Mouse (Mus musculus) hindbrain, postnatal 0 days (tissue): Measurements from ENCODE around the gene Rasal2. TPM values are rescaled to one million over a fixed set of nuclear protein-coding genes. Genes with fewer than 3 reads are reported as not detected.

Experiments used
- ATAC-seq: fragments of 200-750 bp; cut with Nextera tagmentation; 2 replicates; pipeline ENCODE4 v1.8.0; 2017; ENCODE audit warnings: mild to moderate bottlenecking, moderate TSS enrichment, moderate library complexity
- DNase-seq: peaks from one replicate; pipeline ENCODE4 v3.0.0-alpha.2; 2015; ENCODE audit warnings: low spot score
- H3K27ac ChIP-seq: fragments of 300-500 bp; sonication (generic); 2 replicates; pipeline ENCODE4 v1.5.1; 2014; ENCODE audit warnings: mild to moderate bottlenecking
- H3K27me3 ChIP-seq: fragments of 300-500 bp; sonication (generic); 2 replicates; pipeline ENCODE4 v1.6.1; 2014; ENCODE audit warnings: low read length, mixed read lengths; ENCODE audit not compliant: insufficient read depth
- H3K36me3 ChIP-seq: fragments of 300-500 bp; sonication (generic); 2 replicates; pipeline ENCODE4 v1.6.1; 2014; ENCODE audit warnings: low read length, mixed read lengths; ENCODE audit not compliant: insufficient read depth
- H3K4me1 ChIP-seq: fragments of 300-500 bp; sonication (generic); 2 replicates; pipeline ENCODE4 v1.6.1; 2014; ENCODE audit warnings: antibody characterized with exemption, low read length, mixed read lengths; ENCODE audit not compliant: insufficient read depth
- H3K4me2 ChIP-seq: fragments of 300-500 bp; sonication (generic); 2 replicates; pipeline ENCODE4 v1.6.1; 2014; ENCODE audit warnings: low read depth, mild to moderate bottlenecking, low read length, moderate library complexity, mixed read lengths
- H3K4me3 ChIP-seq: fragments of 300-500 bp; sonication (generic); 2 replicates; pipeline ENCODE4 v1.5.1; 2014; ENCODE audit warnings: low read length
- H3K9ac ChIP-seq: fragments of 300-500 bp; sonication (generic); replicated peaks from 2 replicates; pipeline ENCODE4 v1.6.1; 2014; ENCODE audit warnings: mild to moderate bottlenecking, low read length, moderate library complexity, mixed read lengths
- H3K9me3 ChIP-seq: fragments of 300-500 bp; sonication (generic); 2 replicates; pipeline ENCODE4 v1.6.1; 2016; ENCODE audit warnings: low read length, mixed read lengths
- CTCF ChIP-seq: IDR thresholded peaks from 2 replicates; pipeline ENCODE4 v1.5.1; 2016; ENCODE audit warnings: antibody characterized with exemption, control low read depth, low read depth
- WGBS: fragments of 180-500 bp; shearing (Covaris S2); extraction: QIAGEN DNeasy Blood & Tissue Kit; methylation state at CpG from one replicate; pipeline ENCODE4 v1.1.7; 2014; 5-methylcytosine and 5-hydroxymethylcytosine counted together
- polyA plus RNA-seq: library from polyadenylated mRNA; unstranded; fragments of >200 nt; fragmentation: Nextera tagmentation; extraction: Ambion mirVana; gene quantifications from 2 replicates; pipeline ENCODE4 v1.2.1, GENCODE M21; 2015
- total RNA-seq: library from RNA; depleted of rRNA; stranded (reverse); fragments of >200 nt; gene quantifications from 2 replicates; pipeline ENCODE4 v1.2.3, GENCODE M21; 2014

Gene Rasal2
- total and polyA plus RNA-seq, 2 experiments from 2014 or later = 31.3 to 37.0 TPM

DNA sequence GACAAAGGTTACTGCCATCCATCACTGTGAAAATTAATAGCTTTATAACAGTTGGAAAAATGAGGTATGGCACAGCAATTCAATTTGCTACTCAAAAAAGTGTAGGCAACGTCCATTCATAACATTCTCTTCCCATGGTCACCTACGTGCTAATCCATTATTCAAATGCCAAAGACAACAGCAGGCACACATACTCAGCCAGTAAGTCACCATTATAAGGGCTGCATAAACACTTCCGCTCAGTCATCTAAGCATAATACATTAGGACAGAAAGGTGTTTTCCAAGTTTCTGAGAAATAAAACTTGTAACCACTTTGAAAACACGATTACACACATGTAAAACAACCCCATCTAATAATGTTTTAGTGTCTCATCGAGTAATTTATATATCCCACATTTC is 44.1 kb downstream of the Rasal2 start:
- no peak for DNase-seq
- ATAC-seq = no peak
- Histone ChIP-seq H3K9me3 (no peaks in the 10 kb centered on the region), H3K4me1 (no peaks in the 10 kb centered on the region), H3K36me3 (no peaks in the 10 kb centered on the region), H3K4me2 (no peak overlapping the region), H3K27me3 (no peaks in the 10 kb centered on the region), H3K9ac (no peak overlapping the region), H3K27ac (no peak overlapping the region), H3K4me3 (no peak overlapping the region)
- TF ChIP-seq CTCF = no peak
- WGBS = 49% methylated on average over 5 of the region's 5 CpGs

DNA sequence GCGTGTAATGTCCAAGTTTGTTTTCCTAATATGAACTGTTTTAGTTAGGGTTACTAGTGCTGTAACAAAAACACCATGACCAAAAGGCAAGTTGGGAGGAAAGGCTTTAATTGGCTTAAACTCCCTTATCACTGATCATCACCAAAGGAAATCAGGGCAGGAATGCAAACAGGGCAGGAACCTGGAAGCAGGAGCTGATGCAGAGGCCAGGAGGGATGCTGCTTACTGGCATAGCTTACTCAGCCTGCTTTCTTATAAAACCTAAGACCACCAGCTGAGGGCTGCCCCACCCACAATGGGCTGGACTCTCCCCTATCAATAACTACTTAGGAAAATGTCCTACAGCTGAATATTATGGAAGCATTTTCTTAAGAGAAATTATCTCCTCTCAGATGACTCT is 65.7 kb downstream of the Rasal2 start:
- H3K27me3 ChIP-seq = no peaks in the 10 kb centered on the region
- no peak for ATAC-seq
- no peaks in the 10 kb centered on the region for H3K4me1 ChIP-seq
- H3K9me3 ChIP-seq = no peaks in the 10 kb centered on the region
- 83% methylated on average over 1 of the region's 1 CpGs for WGBS
- TF ChIP-seq CTCF = no peak
- no peak for DNase-seq
- no peak overlapping the region for H3K27ac ChIP-seq
- H3K36me3 ChIP-seq = no peaks in the 10 kb centered on the region
- H3K9ac ChIP-seq = no peak overlapping the region
- no peak overlapping the region for H3K4me3 ChIP-seq
- H3K4me2 ChIP-seq = no peak overlapping the region

DNA sequence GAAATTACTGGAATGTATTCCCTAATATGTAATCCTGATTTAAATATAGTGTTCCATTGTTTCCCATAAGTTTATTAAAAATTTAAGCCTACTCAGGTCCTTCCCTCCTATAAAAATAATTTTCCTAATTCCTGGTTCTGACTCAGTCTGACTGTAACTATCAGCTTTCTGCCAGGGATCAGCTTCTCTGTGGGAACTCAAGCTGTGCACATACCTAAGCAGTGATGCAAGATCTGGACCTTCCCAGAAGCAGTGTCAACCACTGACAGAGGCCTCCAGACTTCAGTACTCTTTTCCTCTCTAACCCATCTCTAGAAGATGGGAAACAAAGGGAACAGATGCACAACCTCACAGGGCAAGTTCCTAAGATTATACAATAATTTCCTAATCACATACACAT is 68.9 kb downstream of the Rasal2 start:
- no peak for ATAC-seq
- TF ChIP-seq CTCF = no peak
- no peak overlapping the region for H3K27ac ChIP-seq

DNA sequence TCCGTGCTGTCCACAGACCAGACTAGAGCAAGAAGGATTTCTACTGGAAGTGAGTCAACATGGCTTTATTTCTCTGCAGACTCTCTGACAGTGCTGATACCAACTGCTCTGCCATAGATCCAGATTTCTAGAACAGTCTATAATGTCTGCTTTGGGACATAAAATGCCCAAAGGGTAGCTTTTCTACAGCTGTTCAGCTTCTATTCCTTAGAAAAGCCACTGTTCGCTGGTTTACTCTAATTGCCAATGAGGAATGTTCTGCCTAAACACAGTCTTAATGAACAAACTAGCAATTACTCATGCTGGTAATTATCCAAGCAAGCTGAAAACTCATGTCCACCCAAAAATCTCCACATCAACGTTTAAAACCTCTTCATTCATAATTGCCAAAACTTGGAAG is 77.6 kb downstream of the Rasal2 start:
- no peak overlapping the region for H3K9ac ChIP-seq
- H3K4me3 ChIP-seq = no peak overlapping the region
- H3K27ac ChIP-seq = no peak overlapping the region
- WGBS = 54% methylated on average over 3 of the region's 3 CpGs
- ATAC-seq = no peak
- no peaks in the 10 kb centered on the region for H3K9me3 ChIP-seq
- H3K36me3 ChIP-seq = no peaks in the 10 kb centered on the region
- no peak for TF ChIP-seq CTCF
- DNase-seq = peak; percentile 10
- no peaks in the 10 kb centered on the region for H3K27me3 ChIP-seq
- H3K4me2 ChIP-seq = no peak overlapping the region
- no peaks in the 10 kb centered on the region for H3K4me1 ChIP-seq

More for the DNA sequence above, 68.9 kb downstream of the Rasal2 start:
- H3K4me3 ChIP-seq = no peak overlapping the region
- no peaks in the 10 kb centered on the region for H3K36me3 ChIP-seq
- no peaks in the 10 kb centered on the region for H3K4me1 ChIP-seq
- no peak overlapping the region for H3K9ac ChIP-seq
- no peak overlapping the region for H3K4me2 ChIP-seq
- no peaks in the 10 kb centered on the region for H3K27me3 ChIP-seq
- no peak for DNase-seq
- no peaks in the 10 kb centered on the region for H3K9me3 ChIP-seq

DNA sequence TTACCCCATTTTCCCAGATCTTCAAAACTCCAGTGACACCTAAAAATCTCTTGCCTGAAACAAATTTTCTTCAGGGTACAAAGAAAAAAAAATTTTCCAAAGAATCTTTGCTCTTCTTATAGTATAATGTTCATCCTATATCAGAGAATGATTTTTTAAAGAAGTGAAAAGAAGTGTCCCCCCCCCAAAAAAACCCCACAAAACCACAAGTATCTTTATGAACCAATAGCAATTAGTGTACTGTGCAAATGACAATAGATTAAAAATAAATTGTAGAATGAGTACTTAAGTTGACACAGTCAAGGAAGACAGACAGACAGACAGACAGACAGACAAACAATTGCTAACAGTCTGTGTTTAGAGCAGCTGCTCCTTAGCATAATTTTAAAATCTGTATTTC is 84.3 kb downstream of the Rasal2 start:
- Histone ChIP-seq H3K4me1 (no peaks in the 10 kb centered on the region), H3K36me3 (no peaks in the 10 kb centered on the region), H3K27me3 (no peaks in the 10 kb centered on the region), H3K9ac (no peak overlapping the region), H3K4me2 (no peak overlapping the region), H3K9me3 (no peaks in the 10 kb centered on the region), H3K4me3 (no peak overlapping the region), H3K27ac (no peak overlapping the region)
- ATAC-seq = no peak
- TF ChIP-seq CTCF = no peak
- no peak for DNase-seq

DNA sequence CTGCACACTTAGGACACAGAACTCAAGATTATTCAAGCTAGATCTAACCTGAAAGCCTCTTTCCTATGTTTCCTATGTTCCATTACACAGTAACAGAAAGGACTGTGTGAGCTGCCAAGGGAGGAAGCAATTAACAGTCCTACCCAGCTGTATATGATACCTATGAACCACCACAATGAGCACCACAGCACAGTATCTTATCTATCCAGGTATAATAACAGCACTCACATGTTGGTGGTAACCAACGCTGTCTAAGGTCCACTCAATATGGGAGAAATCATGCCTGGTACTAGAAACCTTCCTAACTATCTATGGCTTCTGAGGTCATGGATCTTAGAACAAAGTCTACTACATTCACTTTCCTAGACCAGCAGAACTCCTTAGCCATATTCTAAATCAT is 89.3 kb downstream of the Rasal2 start:
- H3K36me3 ChIP-seq = no peaks in the 10 kb centered on the region
- TF ChIP-seq CTCF = no peak
- 91% methylated on average over 1 of the region's 1 CpGs for whole genome bisulfite sequencing
- H3K4me1 ChIP-seq = no peaks in the 10 kb centered on the region
- no peak overlapping the region for H3K9ac ChIP-seq
- DNase-seq (no peak), ATAC-seq (no peak)
- no peaks in the 10 kb centered on the region for H3K27me3 ChIP-seq
- H3K4me3 ChIP-seq = no peak overlapping the region
- no peak overlapping the region for H3K4me2 ChIP-seq
- H3K27ac ChIP-seq = no peak overlapping the region
- no peaks in the 10 kb centered on the region for H3K9me3 ChIP-seq

DNA sequence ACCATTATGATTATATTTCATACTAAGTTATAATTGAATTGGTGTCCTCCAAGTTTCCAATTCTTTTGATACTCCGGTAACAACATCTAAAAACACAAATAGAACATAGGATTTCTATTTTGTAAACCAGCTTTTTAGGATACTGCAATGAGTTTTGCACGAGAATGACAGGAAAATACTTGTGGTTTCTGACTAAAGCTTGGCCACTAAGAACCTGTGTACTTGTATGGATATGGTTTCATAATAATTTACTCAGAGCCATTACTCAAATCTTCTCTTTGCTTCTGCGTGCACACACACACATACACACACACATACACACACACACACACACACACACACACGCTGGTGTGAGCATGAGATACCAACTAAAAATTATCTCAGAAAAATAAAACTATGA is 93.5 kb downstream of the Rasal2 start:
- TF ChIP-seq CTCF = no peak
- no peak overlapping the region for H3K4me3 ChIP-seq
- H3K4me1 ChIP-seq = no peaks in the 10 kb centered on the region
- no peaks in the 10 kb centered on the region for H3K27me3 ChIP-seq
- 96% methylated on average over 4 of the region's 4 CpGs for WGBS
- DNase-seq = no peak
- H3K36me3 ChIP-seq = no peaks in the 10 kb centered on the region
- ATAC-seq = no peak
- H3K27ac ChIP-seq = no peak overlapping the region
- H3K9ac ChIP-seq = no peak overlapping the region
- H3K9me3 ChIP-seq = no peaks in the 10 kb centered on the region
- H3K4me2 ChIP-seq = no peak overlapping the region
